Mouse (Mus musculus): ENCODE results near the gene Lgmn.

Gene Lgmn

DNA sequence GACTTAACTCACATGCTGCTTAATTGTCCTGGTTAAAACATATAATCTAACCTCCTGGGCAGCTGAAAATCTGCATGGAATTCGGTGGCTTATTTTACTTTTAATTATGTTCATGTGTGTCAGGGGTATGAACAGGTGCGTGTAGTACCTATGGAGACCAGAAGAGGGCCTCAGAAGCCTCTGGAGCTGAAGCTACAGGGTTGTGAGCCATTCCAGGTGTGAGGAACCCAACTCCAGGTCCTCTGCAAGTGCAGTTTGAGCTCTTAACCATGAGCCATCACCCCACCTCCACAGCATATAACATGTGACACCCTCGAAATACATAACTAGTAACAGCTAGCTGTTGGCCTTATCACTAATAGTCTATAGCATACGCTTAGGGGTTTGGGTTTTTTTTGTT lies 47.6 kb downstream of the Lgmn start:
- DNase-seq (ENCODE audit: low spot score in 2 of 2): peak in 1 of 2 experiments; percentile 74

DNA sequence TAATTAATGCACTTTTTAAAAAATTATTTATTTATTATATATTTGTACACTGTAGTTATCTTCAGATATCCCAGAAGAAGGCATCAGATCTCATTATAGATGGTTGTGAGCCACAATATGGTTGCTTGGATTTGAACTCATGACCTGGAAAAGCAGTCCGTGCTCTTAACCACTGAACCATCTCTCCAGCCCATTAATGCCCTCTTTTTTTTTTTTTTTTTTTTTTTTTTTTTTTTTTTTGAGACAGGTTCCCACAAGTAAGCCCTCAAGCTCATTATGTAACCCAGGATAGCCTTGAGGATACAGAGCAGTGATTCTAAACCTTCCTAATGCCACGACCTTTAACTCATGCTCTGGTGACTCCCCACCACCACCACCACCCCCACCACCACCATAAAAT lies 48.5 kb downstream of the Lgmn start:
- DNase-seq (ENCODE audit: low spot score in 2 of 2): no peak

DNA sequence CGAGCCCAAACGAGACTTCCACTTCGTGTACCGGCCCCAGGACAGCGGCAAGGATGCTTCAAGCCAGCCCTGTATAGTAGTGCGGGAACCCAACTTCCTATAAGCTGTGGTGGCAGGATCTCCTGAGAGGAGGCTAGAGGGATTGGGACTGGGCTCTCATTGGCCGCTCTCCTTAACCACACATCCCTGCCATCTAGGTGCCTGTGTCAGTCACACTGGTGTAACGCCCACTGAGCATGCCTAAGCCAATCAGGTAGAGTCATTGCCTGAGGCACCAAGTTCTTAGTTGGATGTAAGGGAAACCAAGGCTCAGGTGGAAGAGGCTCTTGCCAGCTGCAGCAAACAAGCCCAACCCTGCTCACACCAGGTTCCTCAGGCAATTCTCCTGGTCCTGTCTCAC lies 49.6 kb downstream of the Lgmn start:
- no peak for DNase-seq (ENCODE audit: low spot score in 2 of 2)

DNA sequence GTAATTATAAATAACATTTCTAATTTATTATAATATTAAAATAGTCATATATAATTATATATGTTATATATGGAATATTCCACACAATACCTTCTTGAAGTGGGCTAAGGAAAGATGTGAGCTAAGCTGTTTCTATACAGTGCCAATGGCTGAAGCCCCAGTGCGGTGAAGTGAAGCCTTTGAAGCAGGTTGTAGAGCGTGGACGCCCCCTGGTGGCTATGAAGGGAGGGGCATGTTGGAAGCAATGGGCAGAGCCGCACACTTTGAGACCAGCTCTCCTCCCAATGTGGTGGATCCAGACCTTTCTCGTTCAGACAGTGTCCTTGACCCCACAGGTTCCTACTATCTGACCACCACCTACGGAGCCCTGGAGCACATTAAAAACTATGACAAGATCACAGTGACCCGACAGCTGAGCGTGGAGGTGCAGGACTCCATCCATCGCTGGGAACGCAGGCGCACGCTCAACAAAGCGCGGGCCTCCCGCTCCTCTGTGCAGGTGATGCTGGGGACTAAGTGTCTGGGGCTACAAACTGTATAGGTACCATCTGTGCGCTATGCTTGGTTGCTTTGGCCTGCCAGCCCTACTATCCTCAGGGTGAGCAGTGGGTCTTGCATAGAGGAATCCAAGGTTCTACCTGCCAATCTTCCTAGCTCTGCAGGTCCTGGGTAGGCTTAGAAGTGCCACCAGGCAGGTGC lies 52.2 kb downstream of the Lgmn start:
- DNase-seq (ENCODE audit: low spot score in 2 of 2): peak; percentile 80 to 93

DNA sequence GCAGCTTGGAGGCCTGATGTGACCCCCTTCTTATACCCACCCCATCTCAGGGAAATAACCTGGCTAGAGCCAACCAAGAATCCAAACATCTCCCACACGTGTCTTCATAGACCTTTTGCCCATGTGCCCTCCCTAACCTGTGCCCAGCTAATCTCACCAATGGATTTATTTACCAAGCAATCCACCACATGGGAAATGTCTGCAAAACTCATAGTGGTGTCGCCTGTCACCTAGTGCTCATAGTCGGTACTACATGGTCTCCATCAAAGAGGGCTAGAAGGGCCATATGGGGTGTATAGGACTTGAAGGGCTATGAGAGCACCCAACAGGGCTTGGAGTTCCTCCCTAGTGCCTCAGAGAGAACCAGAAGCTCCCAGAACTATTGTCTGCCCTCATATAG lies 54.8 kb downstream of the Lgmn start:
- DNase-seq (ENCODE audit: low spot score in 2 of 2): peak in 1 of 2 experiments; percentile 42

DNA sequence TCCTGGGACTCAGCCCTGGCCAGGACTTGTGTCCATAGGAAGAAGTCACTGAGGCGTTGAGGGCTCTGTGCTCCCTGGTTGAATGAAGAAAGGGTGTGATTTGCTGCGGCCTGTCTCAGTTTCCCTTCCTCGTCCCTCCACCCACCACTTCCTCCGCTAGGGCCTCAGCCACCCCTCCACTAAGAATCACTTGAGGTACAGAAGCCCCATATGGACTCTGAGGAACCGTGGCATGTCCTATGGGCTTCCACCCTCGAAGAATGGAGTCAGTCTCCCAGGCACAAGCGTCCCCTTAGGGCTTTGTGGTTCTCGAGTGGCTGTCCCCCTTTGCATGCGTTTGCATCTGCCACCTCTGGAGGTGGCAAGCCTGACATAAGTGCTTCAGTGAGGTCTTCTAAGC lies 56.3 kb downstream of the Lgmn start:
- DNase-seq (ENCODE audit: low spot score in 2 of 2): peak; percentile 32 to 64

DNA sequence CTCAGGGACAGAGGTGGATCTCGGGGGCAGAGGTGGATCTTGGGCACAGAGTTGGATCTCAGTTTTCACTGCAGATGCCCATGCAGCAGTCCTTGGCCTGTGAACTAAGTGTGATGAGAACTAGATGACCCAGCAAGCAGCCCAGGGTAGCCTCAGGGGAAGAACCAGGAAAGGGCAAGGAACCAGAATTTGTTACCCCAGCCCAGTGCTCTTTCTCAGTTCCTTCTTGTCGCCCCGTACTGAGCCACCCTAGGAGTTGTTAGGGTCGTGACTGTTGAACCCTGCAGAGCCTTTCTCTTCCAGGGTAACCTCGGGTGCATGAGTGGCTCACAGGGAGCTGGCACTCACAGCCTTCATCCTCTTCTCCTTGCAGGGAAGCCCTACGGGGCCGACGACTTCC lies 57.4 kb downstream of the Lgmn start:
- DNase-seq (ENCODE audit: low spot score in 2 of 2): no peak

DNA sequence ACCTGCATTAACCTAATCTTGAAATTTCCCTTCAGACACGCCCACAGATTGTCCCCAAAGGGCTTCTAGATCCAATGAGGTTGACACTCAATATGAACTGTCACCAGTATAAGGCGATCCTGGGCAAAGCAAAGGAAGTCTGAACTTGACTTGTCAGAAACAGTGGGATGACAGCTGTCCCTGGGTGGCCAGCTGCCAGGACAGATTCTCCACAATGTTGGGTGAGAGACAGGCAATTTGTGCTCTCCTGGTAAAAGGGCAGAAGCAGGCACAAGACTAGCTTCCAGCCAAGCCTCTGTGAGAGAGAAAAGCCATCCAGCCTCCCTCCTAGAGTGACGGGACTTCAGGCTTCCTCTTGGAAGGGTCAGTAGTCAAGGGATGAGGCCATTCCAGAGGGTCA lies 67.3 kb downstream of the Lgmn start:
- DNase-seq (ENCODE audit: low spot score in 2 of 2): no peak

DNA sequence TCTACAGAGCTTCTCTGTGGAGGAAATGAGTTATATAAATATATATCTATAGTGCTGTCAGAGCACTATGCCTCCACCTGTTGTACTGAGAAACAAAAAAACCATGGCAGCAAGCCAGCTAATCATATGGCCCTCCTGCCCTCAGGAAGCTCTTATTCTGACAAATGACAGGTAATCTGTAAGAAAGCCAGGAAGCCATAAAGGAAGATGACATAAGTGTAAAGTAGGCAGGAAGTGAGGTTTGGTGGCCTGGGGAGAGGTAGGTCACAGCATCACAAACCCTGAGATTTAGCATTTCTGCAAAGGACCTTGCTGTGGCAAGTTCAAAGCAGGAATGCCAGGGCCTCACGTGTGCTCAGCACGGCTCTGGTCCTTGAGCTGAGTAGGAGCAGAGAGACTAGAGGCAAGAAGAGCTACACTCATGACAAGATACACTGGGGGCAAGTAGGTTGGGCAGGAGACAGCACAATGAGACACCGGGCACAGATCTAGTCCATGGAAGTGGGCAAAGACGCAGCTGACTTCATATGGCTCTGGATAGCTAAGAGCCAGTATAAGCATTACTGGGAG lies 68.6 kb downstream of the Lgmn start:
- no peak for DNase-seq (ENCODE audit: low spot score in 2 of 2)

DNA sequence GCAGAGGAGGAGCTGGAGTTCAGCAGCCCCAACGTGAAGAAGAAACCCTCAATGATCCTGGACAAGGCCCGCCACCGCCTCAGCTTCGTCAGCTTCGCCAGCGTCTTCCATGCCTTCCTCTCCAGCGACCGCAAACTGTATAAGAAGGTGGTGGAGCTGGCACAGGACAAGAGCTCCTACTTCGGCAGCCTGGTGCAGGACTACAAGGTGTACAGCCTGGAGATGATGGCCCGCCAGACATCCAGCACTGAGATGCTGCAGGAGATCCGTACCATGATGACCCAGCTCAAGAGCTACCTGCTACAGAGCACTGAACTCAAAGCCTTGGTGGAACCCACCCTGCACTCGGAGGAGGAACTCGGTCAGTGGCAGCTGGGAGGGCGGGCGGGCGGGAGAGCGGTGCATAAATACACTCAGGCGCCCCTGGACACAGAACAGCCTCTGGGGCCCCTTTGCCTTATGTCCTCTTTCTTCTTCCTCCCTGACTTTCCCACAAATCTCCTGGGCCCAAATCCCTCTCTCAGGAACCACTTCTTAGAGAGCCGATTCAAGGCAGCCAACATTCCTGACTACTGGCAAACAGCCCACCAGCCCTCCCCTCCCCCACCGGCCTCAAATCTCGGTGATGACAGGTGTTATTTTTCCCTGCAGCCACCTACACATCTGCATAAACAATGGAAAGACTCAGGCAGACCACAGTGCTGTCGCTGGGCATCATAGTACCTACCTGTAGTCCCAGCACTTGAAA lies 70.0 kb downstream of the Lgmn start:
- peak in 1 of 2 experiments; percentile 63 for DNase-seq (ENCODE audit: low spot score in 2 of 2)

DNA sequence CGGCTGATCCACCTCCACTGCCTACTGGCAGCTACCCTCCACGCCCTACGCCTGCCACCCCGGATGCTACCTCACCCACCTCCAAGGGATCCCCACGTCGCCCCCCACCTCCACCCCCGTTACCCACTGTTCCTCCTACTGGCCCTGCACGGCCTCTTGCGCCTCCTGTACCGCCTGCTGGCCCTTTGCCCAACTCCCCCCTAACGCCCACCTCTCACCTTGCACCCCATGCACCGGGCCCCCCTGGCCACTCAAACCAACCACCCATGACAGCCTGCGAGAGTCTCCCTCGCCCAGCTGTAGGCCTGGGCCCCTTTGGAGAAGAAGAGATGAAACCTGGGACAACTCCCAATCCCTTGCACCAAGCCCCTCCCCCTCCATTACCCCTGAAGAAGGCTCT lies 71.1 kb downstream of the Lgmn start:
- DNase-seq (ENCODE audit: low spot score in 2 of 2): peak in 1 of 2 experiments; percentile 63

DNA sequence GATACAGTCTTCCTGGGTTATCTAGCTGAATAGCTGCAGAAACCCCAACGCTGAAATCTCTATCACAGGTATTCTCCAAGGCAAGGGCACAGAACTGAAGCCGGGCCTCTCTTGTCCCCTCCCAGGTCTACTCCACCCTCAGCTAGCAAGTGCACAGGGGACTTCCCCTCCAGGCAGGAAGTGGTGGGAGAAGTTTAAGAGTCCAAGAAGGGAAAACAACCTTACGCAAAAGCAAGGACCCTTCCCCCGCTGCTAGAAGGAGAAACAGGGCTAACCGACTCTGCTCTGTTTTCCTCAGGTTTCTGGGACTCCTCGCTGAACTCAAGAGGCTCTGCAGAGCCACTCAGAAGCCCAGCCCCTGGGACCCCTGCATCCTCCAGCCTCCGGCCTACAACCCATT lies 71.5 kb downstream of the Lgmn start:
- DNase-seq (ENCODE audit: low spot score in 2 of 2): peak in 1 of 2 experiments; percentile 38

DNA sequence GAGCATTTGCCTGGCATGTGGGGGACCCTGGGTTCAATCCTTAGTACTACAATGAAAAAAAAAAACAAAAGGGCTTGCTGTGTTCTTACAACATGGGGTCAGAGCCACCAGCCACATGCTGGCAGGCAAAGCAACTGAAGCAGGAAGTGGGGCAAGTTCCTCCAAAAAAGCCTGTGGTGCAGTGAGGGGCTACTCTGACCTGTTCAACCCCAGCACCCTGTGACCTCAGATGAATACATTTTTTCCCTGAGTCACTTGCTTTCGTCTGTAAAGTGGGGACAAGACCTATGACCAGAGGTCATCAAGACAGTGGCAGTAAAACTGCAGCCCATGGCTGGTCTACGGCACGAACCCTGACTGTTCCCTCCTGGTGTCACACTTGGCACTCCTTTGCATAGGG lies 72.5 kb downstream of the Lgmn start:
- DNase-seq (ENCODE audit: low spot score in 2 of 2): peak in 1 of 2 experiments; percentile 58

DNA sequence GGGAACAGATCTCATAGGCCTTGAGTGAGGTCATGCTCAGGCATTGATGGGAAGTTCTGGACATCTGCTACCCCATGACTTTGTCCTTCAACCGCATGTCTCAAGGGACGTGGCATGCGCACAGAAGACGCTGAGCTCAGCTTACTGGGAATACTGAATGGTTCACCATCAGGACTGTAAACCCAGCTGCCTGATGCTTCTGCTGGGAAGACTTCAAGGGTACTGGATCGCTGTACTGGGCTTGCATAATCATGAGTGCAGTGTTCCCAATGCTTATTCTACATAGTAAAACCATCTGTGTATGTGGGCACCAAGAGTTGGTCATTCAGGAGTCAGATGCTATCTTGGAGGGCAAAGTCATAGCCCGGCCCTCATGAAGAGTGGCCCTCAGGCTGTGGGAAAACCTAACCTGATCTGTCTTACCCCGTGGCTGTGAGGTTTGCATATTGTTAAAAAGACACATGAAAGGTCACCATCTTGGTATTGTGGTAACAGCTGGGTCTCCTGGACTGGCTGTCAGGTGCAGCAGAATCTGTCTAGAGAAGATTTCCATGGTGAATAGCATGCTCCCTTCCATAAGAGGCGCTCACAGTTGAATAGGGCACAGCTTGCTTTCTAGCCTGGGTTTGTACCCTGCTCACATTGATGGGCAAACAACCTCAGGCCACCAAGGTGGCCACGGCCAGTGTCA lies 73.3 kb downstream of the Lgmn start:
- no peak for DNase-seq (ENCODE audit: low spot score in 2 of 2)

DNA sequence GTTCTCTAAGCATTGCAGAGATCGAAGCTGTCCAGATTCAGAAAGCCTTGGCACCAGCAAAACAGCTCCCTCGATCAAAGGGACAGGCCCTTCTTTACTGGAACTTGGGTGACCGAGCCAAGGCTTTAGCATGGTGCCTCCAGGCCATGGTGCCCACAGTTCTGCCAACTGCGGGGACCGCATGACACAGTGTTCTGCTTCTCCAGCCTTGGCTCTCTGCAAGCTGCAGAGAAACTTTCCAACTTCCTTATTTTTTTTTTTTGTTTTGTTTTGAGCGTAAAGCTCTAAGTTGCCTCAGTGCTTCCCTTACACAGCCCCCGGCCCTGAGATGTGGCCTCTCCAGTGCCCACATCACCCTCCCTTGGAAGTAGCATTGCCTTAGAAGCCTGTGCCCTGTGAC lies 74.6 kb downstream of the Lgmn start:
- DNase-seq (ENCODE audit: low spot score in 2 of 2): peak; percentile 47 to 69

DNA sequence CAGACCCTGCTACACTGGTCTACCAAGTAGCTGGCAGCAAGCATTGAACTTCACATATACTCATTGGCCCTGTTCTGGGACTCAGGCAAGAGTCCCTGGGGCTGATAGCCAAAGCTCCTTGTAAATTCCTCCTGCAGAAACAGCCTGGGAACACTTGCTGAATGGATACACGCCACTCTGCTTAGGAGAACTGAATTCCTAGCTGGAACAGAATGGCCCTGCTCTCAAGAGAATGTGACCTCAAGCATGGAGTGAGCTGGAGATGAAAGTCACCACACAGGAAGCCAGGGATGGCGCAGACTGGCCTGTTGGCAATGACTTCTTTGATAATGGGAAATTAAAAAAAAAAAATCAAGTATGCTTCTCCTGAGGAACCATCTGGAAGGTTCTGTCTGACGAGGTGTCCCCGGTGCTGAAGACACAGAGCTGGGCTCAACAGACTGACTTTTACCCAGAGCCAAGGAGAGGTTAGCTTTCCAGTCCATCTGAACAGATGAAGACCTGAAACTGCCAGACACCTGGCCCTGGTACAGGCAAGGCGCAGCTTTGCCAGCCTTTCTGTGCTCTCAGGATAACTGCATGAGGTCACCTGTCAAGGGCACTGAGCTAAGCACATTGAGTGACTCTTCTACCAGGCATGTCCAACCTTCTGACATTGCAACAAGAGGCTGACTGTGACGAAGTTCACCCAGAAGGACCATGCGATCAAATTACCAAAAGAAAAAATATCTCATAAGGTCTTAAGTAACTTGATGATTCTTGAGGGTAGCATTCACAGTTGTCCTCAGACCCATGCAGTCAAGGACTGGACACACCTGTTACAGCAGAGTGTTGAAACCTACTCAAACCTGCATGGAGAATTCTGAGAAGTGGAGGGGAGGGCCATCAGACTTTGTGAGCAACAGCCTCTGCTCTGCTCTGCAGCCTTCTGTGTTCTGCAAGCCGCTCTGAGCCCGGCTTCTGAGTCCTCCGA lies 78.1 kb downstream of the Lgmn start:
- no peak for DNase-seq (ENCODE audit: low spot score in 2 of 2)

DNA sequence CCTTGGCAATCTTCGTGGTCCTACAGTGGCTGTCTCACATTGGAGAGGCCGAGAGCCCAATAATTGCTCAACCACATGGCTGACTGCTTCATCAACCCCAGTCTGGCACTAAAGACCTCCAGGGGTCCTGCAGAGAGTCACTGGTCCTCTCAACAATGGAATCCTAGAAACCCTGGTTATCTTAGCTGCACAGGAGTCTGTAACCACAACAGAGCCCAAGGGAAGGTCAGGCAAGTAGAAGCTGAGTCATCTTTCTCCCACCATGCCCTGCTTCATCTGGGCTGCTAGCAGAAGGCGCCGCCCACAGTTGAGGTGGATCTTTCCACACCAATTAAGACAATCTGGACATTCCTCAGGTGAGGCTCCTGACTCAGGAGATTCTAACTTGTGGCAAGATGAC lies 80.2 kb downstream of the Lgmn start:
- no peak for DNase-seq (ENCODE audit: low spot score in 2 of 2)

DNA sequence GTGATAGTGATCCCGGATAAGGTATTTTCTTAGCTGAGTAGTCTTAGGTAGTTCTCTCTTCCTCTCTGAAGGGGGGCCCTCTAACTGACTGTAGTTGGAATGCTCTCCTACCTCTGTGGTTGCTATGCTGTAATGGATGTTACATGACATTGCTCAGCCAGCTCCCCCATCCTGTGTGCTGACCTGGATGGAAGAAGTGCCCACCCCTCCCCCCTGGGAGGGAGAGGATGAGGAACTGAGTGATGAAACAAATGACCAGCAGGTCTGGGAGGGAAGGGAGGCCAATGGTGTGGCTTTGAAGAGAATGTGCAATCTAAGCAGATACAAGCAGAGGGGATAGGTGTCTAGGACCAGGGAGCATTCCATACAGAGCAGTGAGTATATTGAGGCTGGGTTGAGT lies 82.8 kb downstream of the Lgmn start:
- DNase-seq (ENCODE audit: low spot score in 2 of 2): no peak

DNA sequence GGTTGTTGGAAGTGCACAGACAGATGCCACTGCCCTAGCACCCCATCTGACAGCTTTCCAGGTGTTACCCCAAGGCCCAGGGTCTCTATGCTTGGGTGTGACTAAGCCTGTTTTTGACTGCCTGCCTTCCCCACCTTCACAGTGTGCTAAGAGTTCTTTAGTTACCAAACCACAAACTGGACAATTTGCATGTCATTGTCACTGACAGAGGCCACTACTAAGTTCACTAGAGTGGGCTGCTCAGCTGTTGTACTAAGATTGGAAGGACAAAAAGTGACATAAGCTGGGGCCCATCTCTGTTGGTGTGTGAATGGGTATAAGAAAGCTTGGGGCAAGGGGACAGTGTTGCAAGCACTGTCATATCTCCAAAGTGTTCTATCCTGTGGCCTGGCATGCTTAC lies 83.8 kb downstream of the Lgmn start:
- peak in 1 of 2 experiments; percentile 59 for DNase-seq (ENCODE audit: low spot score in 2 of 2)

DNA sequence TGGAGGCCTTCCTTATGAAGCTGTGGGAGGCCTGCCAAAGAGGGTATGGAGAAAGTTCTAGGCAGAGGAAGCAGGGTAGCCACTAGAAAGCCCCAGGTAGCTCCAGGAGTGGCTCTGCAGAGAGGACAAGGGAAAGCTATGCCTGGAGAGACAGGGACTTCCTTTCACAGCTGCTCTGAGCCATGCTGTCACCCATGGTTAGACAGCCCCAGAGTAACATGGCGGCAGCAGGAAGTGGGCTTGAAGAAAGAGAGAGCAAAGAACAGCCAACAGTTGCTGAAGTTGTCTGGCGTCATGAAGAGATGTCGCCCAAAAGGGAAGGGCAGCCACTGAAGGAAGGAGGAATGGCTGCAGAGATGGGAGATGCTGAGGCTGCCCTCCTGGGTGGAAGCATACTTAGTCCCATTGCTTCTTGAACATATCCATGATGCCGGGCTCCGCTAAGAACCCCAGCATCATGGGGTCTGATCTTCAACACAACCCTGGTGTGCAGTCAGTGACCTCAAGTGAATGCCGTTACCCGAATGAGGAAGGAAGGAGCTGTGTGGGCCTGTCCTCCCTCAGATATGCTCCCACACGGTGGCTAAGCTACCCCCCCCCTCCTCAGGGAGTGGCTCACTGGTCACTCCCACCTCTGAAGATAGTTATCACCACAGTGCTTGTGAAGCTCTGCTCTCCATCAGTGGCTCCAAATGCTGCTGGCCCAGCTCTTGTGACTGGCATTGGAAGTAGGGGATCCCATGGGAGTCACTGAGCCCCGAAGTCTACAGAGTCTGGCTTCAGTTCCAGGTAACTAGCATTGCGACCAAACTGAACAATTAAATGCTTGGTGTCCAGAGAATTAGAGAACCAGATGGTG lies 85.3 kb downstream of the Lgmn start:
- DNase-seq (ENCODE audit: low spot score in 2 of 2): peak; percentile 61 to 74

All from spleen, postnatal 4 days (tissue).